Mouse (Mus musculus) heart, embryonic 10.5 days (tissue): ENCODE measurements at regions not wholly inside any gene's neighbourhood (a gene's known extent, or its start where the extent isn't known, plus 50 kb on each side); places are given as distances from the start of the nearest gene placed in this dataset.

ENCODE experiments used
- DNase-seq: peaks from one replicate; pipeline ENCODE4 v3.0.0-alpha.2; 2017; ENCODE audit warnings: low spot score
- H3K27ac ChIP-seq: fragments of 300-500 bp; sonication (generic); 2 replicates; pipeline ENCODE4 v1.5.1; 2016; ENCODE audit warnings: mild to moderate bottlenecking
- H3K27me3 ChIP-seq: fragments of 300-500 bp; sonication (generic); 2 replicates; pipeline ENCODE4 v1.6.1; 2016; ENCODE audit warnings: mild to moderate bottlenecking; ENCODE audit not compliant: poor library complexity, insufficient read depth, severe bottlenecking
- H3K36me3 ChIP-seq: fragments of 300-500 bp; sonication (generic); 2 replicates; pipeline ENCODE4 v1.6.1; 2016; ENCODE audit warnings: mild to moderate bottlenecking, moderate library complexity
- H3K4me1 ChIP-seq: fragments of 300-500 bp; sonication (generic); 2 replicates; pipeline ENCODE4 v1.6.1; 2016; ENCODE audit warnings: mild to moderate bottlenecking
- H3K4me3 ChIP-seq: fragments of 300-500 bp; sonication (generic); 2 replicates; pipeline ENCODE4 v1.5.1; 2016; ENCODE audit warnings: mild to moderate bottlenecking, moderate library complexity
- H3K9me3 ChIP-seq: fragments of 300-500 bp; sonication (generic); 2 replicates; pipeline ENCODE4 v1.6.1; 2016; ENCODE audit warnings: mild to moderate bottlenecking, moderate library complexity
- WGBS: fragments of 180-500 bp; shearing (Covaris S2); methylation state at CpG from one replicate; pipeline ENCODE4 v1.1.7; 2016; 5-methylcytosine and 5-hydroxymethylcytosine counted together

- Histone ChIP-seq H3K4me3 (no peak overlapping the region), H3K27ac (no peak overlapping the region), H3K9me3 (peaks cover 4% of the 10 kb centered on the region; the same call in 1 of the 2 replicates), H3K4me1 (peaks cover 8% of the 10 kb centered on the region; the same call in 1 of the 2 replicates), H3K36me3 (no peaks in the 10 kb centered on the region), H3K27me3 (0 out of 2 replicates have a peak, but pooled peaks cover 3% of the 10 kb centered on the region)
- WGBS = 75% methylated on average over 11 of the region's 11 CpGs
- DNase-seq = peak; percentile 41
These were observed 72.1 kb upstream of the Kctd3 start for GRCm38 (mm10) chr1:189079451-189080410.

DNA sequence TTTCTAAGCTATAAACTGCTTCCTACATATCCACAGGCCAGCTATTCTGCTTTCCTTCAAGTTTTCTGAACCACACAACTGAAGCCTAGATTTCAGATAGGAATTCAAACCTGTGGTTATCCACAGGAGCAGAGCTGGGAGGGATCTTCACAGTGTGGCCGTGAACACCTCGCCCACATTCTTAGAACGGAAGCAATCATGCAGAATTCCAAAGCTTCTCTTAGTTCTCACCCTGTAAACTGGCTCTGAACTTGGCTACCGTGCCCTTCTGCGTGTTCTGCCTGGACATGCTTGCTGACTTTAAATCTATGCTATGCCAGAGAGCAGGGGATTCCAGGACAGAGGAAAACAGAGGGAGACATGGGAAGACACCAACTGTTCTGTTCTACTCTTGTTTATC lies 70.2 kb upstream of the Kctd3 start:
- Histone ChIP-seq H3K36me3 (no peaks in the 10 kb centered on the region), H3K27ac (no peak overlapping the region), H3K27me3 (0 out of 2 replicates have a peak, but pooled peaks cover 3% of the 10 kb centered on the region), H3K4me3 (no peak overlapping the region), H3K9me3 (no peaks in the 10 kb centered on the region), H3K4me1 (peaks cover 8% of the 10 kb centered on the region; the same call in 1 of the 2 replicates)
- peak; percentile 13 for DNase-seq
- WGBS = 77% methylated on average over 5 of the region's 5 CpGs

DNA sequence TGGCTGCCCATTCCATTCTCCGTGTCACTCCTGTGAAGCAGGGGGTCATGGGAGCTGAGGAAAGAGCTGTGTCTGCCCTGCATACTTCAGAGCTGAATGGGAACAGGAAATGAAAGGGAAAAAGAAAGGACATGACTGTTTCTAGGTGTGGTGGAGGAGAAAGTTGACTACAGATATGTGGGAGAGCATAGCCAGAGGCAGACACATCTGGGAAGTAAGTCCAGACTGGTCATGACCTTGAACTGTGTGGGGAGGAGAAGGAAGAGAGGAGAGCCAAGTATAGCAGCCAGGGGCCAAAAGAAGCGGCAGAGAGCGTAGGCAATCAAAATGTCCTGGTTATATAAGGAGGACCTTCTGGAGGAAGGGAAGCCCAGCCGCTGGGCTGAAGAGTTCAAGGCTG lies 68.6 kb upstream of the Kctd3 start:
- H3K4me1 ChIP-seq = peaks cover 9% of the 10 kb centered on the region; the same call in 1 of the 2 replicates
- no peaks in the 10 kb centered on the region for H3K36me3 ChIP-seq
- 60% methylated on average over 4 of the region's 4 CpGs for WGBS
- peak; percentile 58 for DNase-seq
- H3K27me3 ChIP-seq = 0 out of 2 replicates have a peak, but pooled peaks cover 3% of the 10 kb centered on the region
- no peak overlapping the region for H3K27ac ChIP-seq
- no peaks in the 10 kb centered on the region for H3K9me3 ChIP-seq
- H3K4me3 ChIP-seq = no peak overlapping the region

DNA sequence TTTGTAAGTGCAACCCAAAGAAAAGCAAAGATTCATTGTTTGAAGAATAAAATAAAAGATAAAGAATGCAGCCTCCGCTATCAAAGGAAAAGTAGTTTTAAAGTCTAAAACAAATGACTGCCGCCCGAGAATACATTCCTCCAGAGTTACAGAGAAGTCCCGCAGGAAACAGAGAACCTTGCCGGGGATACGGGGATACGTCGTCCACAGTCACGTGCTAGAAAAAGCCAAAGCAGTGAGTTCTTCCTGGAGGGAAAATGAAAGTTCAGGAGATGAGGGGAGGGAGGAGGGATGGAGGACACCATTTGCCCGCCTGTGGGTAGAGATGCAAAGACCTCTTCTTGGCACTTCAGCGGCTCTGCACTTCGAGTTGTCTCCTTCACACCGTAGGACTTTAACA lies 68.0 kb upstream of the Kctd3 start:
- H3K4me1 ChIP-seq = peaks cover 6% of the 10 kb centered on the region; the same call in 1 of the 2 replicates
- H3K4me3 ChIP-seq = no peak overlapping the region
- 0 out of 2 replicates have a peak, but pooled peaks cover 3% of the 10 kb centered on the region for H3K27me3 ChIP-seq
- peak; percentile 16 for DNase-seq
- H3K36me3 ChIP-seq = no peaks in the 10 kb centered on the region
- WGBS = 73% methylated on average over 13 of the region's 13 CpGs
- H3K9me3 ChIP-seq = no peaks in the 10 kb centered on the region
- no peak overlapping the region for H3K27ac ChIP-seq

DNA sequence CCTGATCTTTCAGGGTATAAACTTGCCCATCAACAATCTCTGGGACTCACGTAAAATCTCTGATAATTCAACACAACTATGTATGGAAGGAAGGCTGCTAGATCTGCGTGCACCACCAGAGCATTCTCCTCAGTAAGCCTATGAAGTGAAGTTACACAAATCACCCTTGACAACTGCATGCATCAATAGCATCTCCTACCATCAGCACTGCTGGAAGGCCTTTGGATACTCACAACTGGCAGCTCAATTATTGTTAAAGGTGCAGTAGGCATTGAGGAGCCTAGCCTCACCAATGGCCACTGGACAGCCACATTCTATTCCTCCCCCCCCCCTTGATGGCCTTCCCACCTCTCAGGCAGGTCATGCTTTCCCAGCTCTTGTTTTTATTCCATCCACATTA lies 64.9 kb upstream of the Kctd3 start:
- WGBS = 83% methylated on average over 2 of the region's 2 CpGs
- Histone ChIP-seq H3K27ac (no peak overlapping the region), H3K9me3 (no peaks in the 10 kb centered on the region), H3K27me3 (0 out of 2 replicates have a peak, but pooled peaks cover 3% of the 10 kb centered on the region), H3K4me3 (no peak overlapping the region), H3K36me3 (no peaks in the 10 kb centered on the region), H3K4me1 (peaks cover 13% of the 10 kb centered on the region)
- DNase-seq = peak; percentile 64

DNA sequence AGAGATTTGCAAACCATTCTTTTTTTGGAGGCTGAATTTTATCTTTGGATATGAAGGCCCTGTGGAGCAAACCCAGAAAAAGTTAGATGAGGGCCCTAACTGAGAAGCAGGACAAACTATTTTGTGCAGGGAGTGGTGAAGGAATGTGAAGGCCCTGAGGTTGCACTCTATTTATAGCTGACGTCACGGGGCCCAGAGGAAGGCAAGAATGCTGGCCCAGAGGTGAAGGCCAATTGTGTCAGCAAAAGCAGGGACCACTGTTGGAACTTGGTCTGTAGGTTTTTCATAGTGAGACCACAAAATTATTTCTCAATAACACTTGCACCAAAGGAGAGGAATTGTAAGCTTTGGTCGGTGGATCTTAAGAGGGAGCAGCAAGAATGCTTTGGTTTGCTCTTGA lies 60.6 kb upstream of the Kctd3 start:
- 39% methylated on average over 3 of the region's 3 CpGs for WGBS
- peak overlapping the region; percentile 38 for H3K27ac ChIP-seq
- DNase-seq = peak; percentile 74
- H3K4me3 ChIP-seq = no peak overlapping the region
- H3K9me3 ChIP-seq = no peaks in the 10 kb centered on the region
- H3K27me3 ChIP-seq = no peaks in the 10 kb centered on the region
- H3K4me1 ChIP-seq = peaks cover 16% of the 10 kb centered on the region
- no peaks in the 10 kb centered on the region for H3K36me3 ChIP-seq

GRCm38 (mm10) chr1:189067204-189067960 lies 59.7 kb upstream of the Kctd3 start:
- H3K27me3 ChIP-seq = no peaks in the 10 kb centered on the region
- peaks cover 16% of the 10 kb centered on the region for H3K4me1 ChIP-seq
- H3K9me3 ChIP-seq = no peaks in the 10 kb centered on the region
- DNase-seq = peak; percentile 52
- WGBS = 77% methylated on average over 16 of the region's 16 CpGs
- no peak overlapping the region for H3K4me3 ChIP-seq
- H3K36me3 ChIP-seq = no peaks in the 10 kb centered on the region
- peak overlapping the region; percentile 7; the same call in 1 of the 2 replicates for H3K27ac ChIP-seq

- DNase-seq = no peak
- no peak overlapping the region for H3K27ac ChIP-seq
- WGBS = 45% methylated on average over 7 of the region's 7 CpGs
These were observed 59.0 kb upstream of the Kctd3 start for GRCm38 (mm10) chr1:189066446-189067151.

DNA sequence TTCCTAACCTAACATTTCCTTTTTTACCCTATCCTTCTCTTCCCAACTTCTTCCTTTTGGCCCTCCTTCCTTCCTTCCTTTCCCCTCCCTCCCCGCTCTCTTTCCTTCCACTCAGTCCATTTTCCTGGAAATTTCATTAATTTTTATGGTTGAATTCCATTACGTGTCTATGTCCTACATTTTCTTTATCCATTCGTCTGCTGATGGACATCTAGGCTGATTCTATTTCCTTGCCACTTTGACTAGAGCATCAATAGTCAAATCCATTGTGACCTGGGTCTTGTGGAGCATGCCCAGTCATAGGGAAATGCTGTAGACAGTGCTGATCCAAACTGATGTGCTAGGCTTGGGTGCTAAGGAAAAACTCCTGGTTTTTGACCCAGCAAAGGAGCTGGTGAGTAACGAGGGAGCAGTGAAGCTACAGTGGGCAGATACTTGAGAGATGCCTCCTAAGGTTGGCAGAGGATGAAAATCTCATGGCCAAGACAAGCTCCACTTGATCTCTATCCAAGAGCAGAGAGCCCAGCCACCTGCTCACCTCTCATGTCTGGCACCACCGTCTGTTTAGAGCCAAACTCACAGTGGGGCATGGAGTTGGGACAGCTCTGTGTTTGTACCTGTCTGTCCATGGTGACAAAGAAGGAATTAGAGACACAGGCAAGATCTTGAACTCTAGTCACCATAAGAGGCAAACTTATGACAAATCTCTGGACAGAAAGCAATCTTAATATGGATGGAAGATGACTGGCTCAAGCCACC lies 57.7 kb upstream of the Kctd3 start:
- H3K4me3 ChIP-seq = no peak overlapping the region
- no peaks in the 10 kb centered on the region for H3K9me3 ChIP-seq
- H3K36me3 ChIP-seq = no peaks in the 10 kb centered on the region
- no peaks in the 10 kb centered on the region for H3K27me3 ChIP-seq
- 78% methylated on average over 5 of the region's 5 CpGs for WGBS
- no peak overlapping the region for H3K27ac ChIP-seq
- peaks cover 11% of the 10 kb centered on the region for H3K4me1 ChIP-seq
- DNase-seq = peak; percentile 66

More at GRCm38 (mm10) chr1:189066446-189067151, 59.0 kb upstream of the Kctd3 start:
- Histone ChIP-seq H3K9me3 (no peaks in the 10 kb centered on the region), H3K27me3 (no peaks in the 10 kb centered on the region), H3K36me3 (no peaks in the 10 kb centered on the region), H3K4me1 (peaks cover 16% of the 10 kb centered on the region), H3K4me3 (no peak overlapping the region)

DNA sequence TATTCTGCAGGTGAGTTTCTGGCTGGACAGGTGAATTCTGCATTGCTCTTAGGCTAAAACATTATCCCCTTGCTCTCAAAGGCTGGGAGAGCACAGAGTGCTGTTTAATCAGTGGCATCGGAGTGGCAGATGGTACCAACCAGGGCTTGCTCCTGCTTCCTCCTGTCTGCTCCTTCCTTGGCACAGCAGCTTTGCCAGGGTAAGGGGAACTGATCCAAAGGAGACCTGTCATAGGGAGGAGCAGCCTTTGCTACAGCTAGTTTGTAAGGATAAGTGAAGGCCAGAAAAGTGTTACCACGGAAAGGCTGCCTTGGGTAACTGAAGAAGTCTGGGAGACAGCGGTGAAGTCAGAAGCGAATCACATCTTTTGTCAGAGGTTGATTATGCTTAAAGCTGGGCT lies 57.0 kb upstream of the Kctd3 start:
- Histone ChIP-seq H3K27ac (no peak overlapping the region), H3K4me1 (peaks cover 11% of the 10 kb centered on the region), H3K27me3 (no peaks in the 10 kb centered on the region), H3K4me3 (no peak overlapping the region), H3K9me3 (no peaks in the 10 kb centered on the region), H3K36me3 (no peaks in the 10 kb centered on the region)
- 81% methylated on average over 4 of the region's 4 CpGs for WGBS
- peak; percentile 39 for DNase-seq

DNA sequence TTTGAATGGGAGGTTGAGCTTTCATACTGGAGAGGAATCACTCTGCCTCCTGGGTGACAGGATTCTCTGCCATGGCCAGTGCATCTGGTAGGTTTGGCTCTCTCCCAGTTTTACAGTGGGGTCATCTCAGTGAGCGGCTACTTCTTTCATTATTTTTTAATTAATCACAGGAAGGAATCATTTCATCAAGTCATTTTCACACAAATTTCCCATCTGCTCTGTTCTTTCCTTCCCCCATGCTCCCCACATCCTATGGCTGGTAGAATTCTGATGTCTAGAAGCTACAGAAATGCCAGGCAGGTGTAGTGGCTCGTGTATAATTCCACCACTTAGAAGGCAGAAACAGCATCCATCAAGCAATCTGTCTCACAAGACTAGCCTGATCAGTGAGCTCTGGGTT lies 56.1 kb upstream of the Kctd3 start:
- Histone ChIP-seq H3K36me3 (no peaks in the 10 kb centered on the region), H3K4me3 (no peak overlapping the region), H3K27ac (no peak overlapping the region), H3K9me3 (no peaks in the 10 kb centered on the region), H3K4me1 (peaks cover 11% of the 10 kb centered on the region), H3K27me3 (no peaks in the 10 kb centered on the region)
- DNase-seq = no peak
- 86% methylated on average over 2 of the region's 2 CpGs for WGBS

- no peaks in the 10 kb centered on the region for H3K36me3 ChIP-seq
- DNase-seq = peak; percentile 53
- no peak overlapping the region for H3K27ac ChIP-seq
- no peaks in the 10 kb centered on the region for H3K9me3 ChIP-seq
- H3K4me3 ChIP-seq = no peak overlapping the region
- H3K4me1 ChIP-seq = peaks cover 7% of the 10 kb centered on the region
- no peaks in the 10 kb centered on the region for H3K27me3 ChIP-seq
- 82% methylated on average over 7 of the region's 7 CpGs for WGBS
These were observed 55.6 kb upstream of the Kctd3 start for GRCm38 (mm10) chr1:189063209-189063608.
